Mouse (Mus musculus): ENCODE results near the gene Krt80. TPM values are rescaled to one million over a fixed set of nuclear protein-coding genes. Genes with fewer than 3 reads are reported as not detected.

Krt80 gene
- total RNA-seq, 2 experiments from 2014 or later, result 4.3 to 7.8 TPM

Small RNA genes within 50 kb of the gene (microRNA-seq; reads per million reads assigned to microRNA genes)
- gene Mir1941 (ENCODE audit: borderline number of aligned reads in 2 of 2), result 67.1 to 140 reads per million in 2 experiments

Other genes with a start within 250 kb of the Krt80 start
- 10 to 100 TPM; 19.1 to 26.1 TPM for gene Acvrl1, start 241.6 kb downstream of the Krt80 start, total RNA-seq (2021)
- gene Acvr1b, start 196.1 kb downstream of the Krt80 start, total RNA-seq (2021), result 1 to 10 TPM; 5.8 to 5.9 TPM
- gene Grasp, start 146.0 kb downstream of the Krt80 start, total RNA-seq (2021), result 10 to 100 TPM; 16.3 to 19.8 TPM
- 100 to 1,000 TPM; 275 to 349 TPM for gene Nr4a1, start 115.9 kb downstream of the Krt80 start, total RNA-seq (2021)
- gene Atg101, start 85.9 kb downstream of the Krt80 start, total RNA-seq (2021), result 10 to 100 TPM; 60.5 to 64.0 TPM
- under 1 TPM; 0.27 to 0.54 TPM for gene 6030408B16Rik, start 77.0 kb downstream of the Krt80 start, total RNA-seq (2021)
- 1 to 10 TPM; 1.4 to 2.6 TPM for gene Krt7, start 40.9 kb upstream of the Krt80 start, total RNA-seq (2021)
- gene Krt87, start 68.6 kb upstream of the Krt80 start, total RNA-seq (2021), result not detected
- gene Krt88, start 77.6 kb upstream of the Krt80 start, total RNA-seq (2021), result not detected
- not detected for gene Krt81, start 93.6 kb upstream of the Krt80 start, total RNA-seq (2021)
- not detected for gene Krt86, start 103.3 kb upstream of the Krt80 start, total RNA-seq (2021)
- gene Krt83, start 121.3 kb upstream of the Krt80 start, total RNA-seq (2021), result not detected
- not detected for gene Gm49425, start 147.1 kb upstream of the Krt80 start, total RNA-seq (2021)
- not detected for gene Krt84, start 162.7 kb upstream of the Krt80 start, total RNA-seq (2021)
- gene Krt82, start 180.5 kb upstream of the Krt80 start, total RNA-seq (2021), result not detected
- gene Krt90, start 192.8 kb upstream of the Krt80 start, total RNA-seq (2021), result not detected
- not detected for gene Krt75, start 203.7 kb upstream of the Krt80 start, total RNA-seq (2021)

Measured in adrenal gland, adult 18-20 months (tissue).